Mouse (Mus musculus): ENCODE measurements around the gene Bmp8b.

- TF ChIP-seq CTCF (IDR thresholded peaks at IDR 0.05; ENCODE audit: low read depth, low read length) (no peak), POLR2A (IDR thresholded peaks at IDR 0.05; ENCODE audit: extremely low read depth, insufficient read depth, low read length) (no peak)
These were observed 11.7 kb upstream of the Bmp8b start for GRCm38 (mm10) chr4:123093064-123093776.
